Mouse (Mus musculus) lung, postnatal 14 days (tissue): ENCODE measurements around the gene Dhx57.
"Not testable (repeated sequence)": the region's sequence is repeated elsewhere in the genome, so short reads cannot be mapped to it uniquely, and the experiment has no call there.

Source experiments
- DNase-seq: peaks from one replicate; pipeline ENCODE4 v3.0.0; 2021

Gene Dhx57

DNA sequence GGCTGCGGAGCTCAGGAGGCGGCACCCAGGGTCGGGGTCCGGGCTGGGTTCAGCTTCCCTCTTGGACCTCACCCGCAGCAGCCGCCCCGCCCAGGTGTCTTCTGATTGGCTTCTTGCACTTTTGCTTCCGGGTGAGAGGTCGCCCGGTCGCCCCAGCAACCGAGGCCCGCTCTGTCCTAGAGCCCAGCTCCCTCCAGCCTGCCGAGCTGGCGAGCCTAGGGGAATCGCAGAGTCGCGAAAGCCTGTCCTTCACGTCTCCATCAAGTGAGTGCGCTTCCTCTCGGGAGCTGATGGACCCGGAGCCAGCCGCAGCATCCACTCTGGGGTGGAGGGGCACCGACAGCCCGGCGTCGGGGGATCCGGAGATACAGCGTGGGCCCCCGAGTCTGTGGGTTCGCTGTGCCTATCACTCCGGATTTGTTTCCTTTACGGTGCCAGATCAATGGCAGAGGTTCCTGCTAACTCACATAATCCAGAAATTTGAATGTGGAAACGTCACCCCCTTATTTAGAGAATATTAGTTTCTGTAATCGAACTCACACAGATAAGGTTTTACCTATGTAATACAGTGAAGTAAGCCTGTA, at the start of gene Dhx57, which contains the start of gene Morn2:
Gene Dhx57, minus strand, starts transcription at position 403 of the 584 bp plus-strand sequence.
Gene Morn2, plus strand, starts transcription at position 130 of the 584 bp plus-strand sequence.
- peak; percentile 99 for DNase-seq

DNA sequence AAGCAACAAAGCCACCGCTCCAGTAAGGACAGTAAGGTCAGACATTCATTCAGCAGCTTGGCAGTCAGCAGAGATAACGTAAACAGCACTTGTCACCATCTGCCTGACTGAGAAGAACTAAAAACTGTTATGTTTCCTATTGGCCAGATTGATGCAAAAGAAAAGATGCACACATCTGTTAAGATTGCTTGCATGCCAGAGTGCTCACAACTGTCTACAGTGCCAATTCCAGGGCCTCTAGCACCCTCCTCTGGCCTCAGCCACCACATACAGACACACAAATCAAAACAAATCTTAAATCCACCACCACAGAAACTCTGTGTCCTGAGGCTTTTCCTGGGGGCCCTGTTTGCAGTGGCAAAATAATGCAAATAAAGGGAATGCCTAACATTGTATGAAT, 42.1 kb upstream of the Dhx57 start:
- peak; percentile 7 for DNase-seq

DNA sequence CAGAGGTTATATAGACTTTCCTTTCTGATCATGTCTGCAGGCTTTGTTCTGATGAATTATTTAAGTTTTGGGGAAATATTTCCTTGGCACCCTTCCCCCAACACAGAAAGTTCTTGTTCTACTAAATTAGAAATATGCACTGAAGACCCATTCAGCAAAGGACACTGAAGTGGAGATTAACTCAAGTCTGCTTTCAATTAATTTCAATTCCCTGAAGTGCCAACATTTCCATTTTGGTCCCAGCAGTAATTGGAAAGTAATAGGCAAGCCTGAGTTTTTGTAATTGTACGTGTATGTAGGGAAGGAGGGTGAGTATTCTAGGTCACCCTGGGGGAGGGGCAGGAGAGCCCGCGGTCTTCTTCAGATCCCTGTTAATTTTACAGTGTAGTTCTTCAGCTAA, 36.2 kb upstream of the Dhx57 start:
- DNase-seq: no peak

DNA sequence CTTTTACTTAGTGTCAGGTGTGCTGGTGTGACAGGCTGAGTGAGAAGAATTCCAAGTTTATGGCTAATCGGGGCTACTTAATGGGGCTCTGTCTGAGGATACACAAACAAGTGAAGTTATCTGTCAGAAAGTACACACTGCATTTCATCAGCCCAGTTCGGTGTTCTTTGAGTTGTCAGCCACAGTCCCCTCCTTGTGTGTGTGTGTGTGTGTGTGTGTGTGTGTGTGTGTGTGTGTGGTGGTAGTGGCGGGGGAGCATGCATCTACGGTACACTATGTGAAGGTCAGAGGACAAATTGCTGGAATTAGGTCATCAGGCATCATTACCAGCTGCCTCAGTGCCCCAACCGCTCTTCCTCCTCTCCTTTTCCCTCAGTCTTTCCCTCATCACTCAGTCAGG, 35.2 kb upstream of the Dhx57 start:
- DNase-seq: no peak

DNA sequence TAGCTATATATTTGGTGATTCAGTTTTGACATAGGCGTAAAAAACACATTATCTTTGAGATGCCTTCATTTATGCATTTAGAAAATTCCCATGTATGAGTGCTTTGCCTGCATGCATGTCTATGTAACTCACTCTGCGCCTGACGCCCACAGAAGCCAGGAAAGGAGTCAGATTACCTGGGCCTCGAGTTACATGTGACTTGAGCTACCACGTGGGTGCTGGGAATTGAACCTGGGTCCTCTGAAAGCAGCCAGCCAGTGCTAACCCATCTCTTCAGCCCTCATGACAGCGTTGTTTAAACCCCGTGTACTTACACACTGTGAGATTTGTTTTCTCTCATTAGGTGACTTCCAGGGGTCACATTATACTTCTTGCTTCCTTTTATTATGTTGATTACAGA, 34.2 kb upstream of the Dhx57 start:
- no peak for DNase-seq

DNA sequence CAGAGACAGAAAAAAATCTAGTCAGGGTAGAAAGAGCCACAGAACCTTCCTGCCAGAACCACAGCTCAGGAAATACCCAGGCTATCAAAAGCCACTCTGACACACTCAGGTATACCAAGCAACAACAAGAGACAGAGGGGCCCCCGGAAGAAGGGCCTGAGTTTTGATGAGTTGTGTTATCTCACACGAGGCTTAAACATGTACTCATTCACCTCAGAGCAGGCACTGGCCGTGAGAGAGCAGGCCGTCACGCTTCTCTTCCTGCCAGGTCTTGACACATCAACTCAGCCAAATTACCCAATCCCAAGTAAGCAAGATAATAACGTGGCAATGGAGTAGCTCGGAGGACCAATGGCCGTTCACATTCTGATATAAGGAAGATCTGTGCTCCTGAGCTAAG, 33.4 kb upstream of the Dhx57 start:
- no peak for DNase-seq

DNA sequence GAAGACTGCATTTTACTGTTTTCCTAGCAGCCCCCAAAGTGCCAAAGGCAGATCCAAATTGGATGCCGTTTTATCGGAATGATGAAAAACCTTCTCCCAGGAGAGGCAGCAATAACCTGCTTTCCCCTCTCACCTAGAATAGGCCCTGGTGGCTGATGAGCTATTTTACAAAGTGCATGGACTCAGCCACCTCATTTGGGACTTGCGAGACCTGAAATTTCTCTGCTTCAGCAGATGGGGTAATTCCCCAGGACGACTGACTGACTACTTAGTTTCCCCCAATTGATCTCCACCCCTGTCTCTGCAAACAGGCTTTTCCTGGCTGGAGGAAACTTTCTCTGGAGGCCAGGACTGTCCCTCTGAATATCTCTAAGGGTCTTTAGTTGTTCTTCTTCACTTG, 32.7 kb upstream of the Dhx57 start:
- no peak for DNase-seq

DNA sequence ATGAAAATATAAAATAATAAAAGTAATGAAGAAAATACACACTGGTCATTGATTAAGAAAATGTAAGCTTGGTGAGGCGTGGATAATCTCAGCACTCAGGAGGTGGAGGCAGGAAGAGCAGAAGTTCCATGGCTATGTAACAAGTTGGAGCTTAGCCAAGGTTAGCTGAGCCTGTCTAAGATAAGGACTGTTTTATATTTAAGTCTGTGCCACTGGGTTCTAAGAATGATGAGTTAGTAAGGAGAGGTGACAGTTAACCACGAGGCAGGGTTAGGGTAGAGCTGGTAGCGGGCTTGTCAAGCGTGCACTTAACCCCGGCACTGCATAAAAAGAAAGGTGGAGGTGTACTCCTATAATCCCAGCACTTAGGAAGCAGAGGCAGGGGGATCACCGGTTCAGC, 32.0 kb upstream of the Dhx57 start:
- no peak for DNase-seq

DNA sequence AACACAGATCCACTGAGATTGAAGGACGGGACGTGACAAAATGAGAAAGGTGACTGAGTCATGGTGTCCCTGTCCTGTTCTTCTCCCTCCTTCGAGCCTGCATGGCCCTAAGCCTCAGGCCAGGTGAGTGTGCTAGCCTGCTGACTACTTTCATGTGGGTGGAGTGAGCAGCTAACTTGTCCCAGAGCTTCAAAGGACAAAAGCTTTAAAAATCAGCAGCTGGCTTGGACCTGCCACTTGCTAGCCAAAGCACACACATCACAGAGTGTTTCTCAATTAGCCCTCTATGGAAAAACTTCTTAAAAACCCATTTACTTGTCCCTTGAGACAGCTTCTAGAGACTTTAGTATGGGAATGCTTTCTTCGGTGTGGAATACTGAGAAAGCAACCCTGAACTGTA, 22.1 kb upstream of the Dhx57 start:
- no peak for DNase-seq

DNA sequence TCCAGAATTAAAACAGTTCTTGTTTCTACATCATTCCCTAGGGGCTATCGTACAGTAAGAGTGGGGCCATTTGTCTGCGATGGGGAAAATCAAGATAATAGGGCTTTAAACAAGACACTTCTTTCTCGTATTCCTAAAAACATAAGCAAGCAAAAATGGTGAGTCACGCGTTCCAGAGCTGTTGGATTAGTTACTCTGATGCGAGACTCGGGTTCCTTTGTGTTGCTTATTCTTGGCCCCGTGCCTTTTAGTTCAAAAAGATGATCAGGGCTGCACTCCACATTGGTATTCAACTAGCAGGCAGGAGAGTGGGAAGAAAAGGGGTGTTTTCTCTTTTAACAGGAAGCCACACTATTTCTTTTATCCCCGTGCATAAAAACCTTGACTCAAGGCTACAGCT, 21.5 kb upstream of the Dhx57 start:
- DNase-seq: no peak

DNA sequence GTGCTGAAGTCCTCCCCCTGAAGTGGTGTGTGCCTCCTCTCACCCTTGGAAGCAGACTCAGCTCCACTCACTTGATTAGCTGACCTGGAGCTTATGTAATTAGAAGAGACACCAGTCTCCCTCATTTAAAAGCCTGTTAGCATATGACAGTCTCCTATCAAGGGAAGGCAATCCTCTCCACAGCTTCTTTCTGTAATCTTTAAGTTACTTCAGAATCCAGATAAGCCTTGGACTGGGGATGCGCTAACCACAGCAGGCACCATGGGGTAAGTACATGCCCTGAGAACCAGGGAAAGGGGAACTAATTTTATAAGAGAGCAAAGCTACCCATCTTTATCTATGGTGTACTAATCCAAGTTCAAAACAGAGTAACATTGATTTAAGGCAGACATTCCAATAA, 17.0 kb upstream of the Dhx57 start, which contains the start of gene Arhgef33:
Gene Arhgef33, plus strand, starts transcription at position 157 of the 400 bp plus-strand sequence.
- no peak for DNase-seq

DNA sequence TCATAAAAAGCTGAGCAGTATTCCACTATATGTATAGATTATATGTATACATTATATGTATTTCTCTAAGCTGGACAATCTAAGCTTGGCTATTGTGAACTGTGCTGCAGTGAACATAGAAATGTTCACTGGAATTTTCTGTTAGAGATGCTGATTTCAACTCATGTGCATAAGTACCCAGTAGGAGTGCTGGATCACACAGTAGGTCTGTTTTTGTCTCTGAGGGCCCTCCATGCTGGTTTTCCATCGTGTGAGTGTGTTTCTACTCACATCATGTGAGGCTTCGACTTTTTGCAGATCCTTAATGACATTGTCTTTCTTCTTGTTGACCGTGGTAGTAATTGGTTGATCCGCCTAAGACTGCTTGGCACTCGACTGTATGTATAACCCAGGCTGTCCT, 8.6 kb upstream of the Dhx57 start:
- DNase-seq: no peak

DNA sequence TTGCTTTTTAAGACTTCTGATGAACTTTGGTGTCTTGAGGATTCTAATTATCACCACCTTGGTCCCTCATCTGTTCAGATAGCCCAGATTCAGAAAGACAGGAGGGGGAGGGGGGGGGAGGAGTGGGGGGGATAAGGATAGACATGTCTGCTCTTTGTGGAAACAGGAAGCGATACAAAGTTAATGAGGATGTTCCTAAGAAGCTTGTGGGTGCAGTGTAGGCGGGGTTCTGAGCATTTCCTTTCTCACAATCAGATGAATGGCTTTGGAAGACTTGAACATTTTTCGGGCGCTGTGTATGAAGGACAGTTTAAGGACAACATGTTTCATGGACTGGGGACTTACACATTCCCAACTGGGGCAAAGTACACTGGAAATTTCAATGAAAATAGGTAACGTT, 5.0 kb upstream of the Dhx57 start:
- DNase-seq: no peak

DNA sequence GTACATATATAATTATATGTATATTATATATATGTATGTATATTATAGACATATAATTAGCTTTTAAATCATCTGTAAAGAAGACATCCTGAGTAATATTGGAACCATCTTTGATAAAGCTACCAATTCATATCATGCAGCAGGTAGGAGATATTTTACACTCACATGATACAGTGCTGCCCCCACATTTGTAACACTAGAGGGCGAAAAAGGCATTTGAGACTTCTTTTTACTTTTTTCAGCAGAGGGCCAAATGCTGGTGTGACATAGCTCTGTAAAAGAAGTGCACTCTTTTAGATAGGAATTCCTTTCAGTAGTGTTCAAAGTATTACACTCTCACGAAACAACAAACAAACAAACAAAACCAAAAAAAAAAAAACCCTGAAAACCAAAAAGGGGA, 872 bp upstream of the Dhx57 start:
- DNase-seq: peak; percentile 48

DNA sequence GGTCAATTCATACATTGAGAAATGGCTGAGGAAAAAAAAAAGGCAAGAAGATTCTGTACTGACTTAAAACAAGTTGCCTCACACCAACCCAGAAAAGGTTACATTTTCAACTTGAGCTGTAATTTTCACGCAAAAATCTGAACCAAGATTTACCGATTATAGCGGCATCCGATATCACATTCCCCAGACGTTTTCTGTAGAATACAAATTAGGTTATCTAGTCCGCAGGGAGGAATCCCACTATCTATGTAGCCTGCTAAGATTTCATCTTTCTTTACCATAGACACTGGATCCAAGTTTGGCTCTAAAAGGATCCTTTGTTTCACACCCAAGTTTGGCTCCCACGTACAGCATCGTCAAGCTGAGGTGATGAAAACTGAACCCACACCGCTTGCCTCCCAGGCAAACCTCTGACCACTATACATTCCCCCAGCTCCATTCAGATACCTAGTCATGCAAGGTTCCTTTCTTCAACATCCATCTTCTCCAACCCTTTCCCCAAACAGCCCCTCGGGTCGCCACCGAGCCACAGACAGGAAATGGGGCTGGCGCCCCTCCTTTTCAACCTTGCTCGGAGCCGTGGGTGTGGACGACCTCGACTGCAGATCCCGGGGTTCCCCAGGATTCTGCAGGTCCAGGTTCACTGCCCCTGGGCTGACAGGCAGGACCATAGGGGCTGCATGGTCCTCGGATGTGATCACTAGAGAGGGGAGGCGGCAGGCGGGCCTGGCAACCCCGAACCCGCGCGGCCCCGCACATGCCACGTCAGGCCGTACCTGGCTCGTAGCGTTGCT, 799 bp downstream of the Dhx57 start:
- no peak for DNase-seq

DNA sequence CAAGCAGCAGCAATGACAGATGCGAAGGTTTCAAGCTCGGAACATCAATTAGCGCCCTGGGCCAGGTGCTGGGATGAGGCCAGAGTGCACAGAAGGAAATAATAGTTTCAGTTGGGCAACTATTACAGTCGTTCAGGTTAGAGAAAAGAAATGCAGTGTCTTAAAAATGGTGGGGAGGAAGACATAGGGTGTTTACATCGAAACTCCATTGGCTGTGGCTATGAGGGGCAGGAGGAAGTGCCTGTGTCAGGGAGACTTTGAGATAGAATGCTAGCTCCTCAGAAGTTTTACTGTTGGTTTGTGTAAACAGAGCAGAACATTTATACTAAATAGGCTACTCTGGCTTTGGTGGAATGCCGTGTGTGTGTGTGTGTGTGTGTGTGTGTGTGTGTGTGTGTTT, 2.3 kb downstream of the Dhx57 start:
- DNase-seq: no peak

DNA sequence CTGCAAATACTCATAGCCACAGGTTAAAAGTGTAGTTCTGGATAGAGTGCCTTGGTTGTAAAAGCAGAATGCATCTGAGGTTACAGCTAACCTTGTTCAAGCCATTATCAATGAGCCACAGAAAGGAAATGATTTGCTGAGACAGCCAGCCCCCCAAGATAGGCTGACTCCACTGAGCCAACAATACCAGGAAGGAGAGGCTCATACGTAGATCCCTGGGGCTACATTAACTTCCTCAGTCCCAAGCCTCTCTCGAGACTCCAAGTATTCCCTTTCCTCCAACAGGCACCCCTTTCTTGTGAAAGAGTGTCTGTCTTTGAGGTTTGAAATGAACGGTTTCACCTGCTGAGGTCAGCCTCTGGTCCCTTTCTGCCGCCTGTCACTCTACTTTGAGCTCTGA, 5.8 kb downstream of the Dhx57 start:
- no peak for DNase-seq

DNA sequence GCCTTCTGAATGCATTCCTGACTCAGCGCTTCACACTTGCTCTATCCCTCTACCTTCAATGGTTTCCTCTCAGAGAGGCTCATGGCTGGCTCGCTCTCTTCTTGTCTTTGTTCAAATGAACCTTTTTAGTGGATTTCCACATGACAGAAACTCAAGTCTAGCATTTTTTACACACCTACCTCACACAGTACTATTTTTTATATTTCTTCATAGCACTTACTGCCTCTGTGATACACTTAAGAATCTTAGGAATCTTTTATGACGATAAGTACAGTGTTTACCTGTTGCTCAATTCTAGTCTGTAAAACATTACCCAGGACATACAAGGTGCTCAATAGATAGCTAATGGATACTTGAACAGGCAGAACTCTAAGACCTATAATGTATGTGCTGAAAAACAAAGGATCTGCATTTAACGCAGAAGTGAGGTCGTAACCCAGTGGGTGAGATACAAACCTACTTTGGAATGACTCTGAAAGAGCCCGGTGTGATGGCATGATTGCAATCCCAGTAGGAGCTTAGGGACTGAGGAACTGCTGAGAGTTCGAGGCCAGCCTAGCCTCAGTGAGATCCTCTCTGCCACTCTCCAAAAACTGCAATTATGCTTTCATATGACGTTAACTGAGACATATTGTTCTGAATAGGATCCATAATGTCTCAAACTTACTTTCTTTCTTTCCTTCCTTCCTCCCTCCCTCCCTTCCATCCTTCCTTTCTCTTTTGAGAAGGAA, 10.8 kb downstream of the Dhx57 start:
- DNase-seq: no peak

DNA sequence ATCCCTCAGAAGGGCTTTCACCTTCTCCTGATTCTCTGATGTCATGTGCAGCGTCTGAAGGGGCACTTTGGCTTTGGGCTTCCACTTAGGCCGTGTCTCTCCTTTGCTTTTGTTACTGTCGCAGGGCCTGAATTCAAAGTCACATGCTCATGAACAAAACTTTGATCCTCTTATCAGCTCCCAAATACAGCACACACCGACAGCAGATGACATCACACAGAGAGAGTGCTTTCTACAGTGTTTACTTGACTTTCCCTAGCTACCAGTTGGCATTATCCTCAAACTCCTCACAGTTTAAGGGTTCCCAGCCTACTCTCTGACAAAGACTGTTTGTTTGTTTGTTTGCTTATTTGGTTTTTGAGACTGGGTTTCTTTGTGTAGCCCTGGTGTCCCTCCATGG, 12.0 kb downstream of the Dhx57 start:
- DNase-seq: no peak

DNA sequence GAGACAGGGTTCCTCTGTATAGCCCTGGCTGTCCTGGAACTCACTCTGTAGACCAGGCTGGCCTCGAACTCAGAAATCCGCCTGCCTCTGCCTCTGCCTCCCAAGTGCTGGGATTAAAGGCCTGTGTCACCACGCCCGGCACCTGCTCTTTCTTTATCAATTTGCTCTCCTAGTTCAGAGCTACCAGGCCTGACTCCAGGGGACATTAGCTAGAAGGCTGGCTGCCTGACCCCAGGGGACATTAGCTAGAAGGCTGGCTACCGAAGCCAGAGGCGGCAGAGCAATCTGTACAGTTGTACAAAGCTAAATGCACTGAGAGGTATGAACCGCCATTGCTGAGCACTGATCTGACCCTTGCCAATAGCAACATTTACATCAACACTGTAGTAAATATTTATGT, 19.7 kb downstream of the Dhx57 start:
- not testable (repeated sequence) for DNase-seq

DNA sequence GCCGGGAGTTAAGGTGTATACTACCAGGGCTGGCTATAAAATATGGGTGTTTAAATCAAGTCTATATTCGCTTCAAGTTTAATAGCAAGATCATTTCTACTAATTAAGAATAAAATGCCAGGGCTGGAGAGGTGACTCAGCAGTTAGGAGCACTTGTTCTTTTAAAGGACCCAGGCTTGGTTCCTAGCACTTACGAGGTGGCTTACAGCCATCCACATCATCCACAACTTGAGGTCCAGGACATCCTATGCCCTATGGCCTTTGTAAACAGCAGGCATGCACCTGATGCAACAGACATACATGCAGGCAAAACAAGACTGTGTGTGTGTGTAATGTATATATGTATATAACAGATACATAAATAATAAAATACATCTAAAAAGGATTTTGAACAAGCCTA, 22.1 kb downstream of the Dhx57 start:
- no peak for DNase-seq

DNA sequence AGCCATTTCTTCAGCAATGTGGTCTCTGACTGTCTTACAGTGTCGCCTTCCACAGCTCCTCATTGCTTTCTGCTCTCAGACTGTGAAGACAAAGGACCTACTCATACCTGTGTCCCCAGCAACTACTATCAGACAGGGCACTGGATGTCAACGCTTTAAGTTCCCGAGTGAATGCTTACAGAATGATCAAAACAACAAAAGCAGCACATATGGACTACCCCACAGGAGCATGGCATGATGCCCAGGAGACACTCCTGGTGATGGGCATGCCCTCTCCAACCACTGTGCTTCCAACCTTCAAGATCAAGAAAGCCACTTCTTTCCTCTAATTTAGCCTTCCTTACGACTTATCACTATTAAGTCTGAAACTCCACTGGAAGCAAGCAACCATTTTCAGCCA, 23.2 kb downstream of the Dhx57 start:
- DNase-seq: no peak

DNA sequence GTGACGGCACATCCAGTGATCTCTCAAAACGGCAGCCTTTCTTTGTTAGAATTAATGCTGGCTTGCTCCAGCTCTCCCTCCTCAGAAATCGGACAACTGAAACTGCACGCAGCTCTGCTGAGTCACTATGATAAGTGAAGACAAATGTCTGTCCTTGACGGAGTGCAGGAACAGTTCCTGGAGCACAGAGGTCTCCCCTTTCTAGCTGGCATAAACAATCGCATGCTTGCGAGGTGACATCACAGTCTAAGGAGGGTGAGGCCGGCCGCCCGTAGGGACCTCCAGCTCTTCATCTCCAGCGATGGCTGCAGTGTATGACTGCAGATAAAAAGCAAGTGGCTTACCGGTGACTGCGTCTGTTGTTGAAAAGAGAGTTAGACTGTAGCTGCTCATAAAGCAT, 35.1 kb downstream of the Dhx57 start:
- peak; percentile 73 for DNase-seq

DNA sequence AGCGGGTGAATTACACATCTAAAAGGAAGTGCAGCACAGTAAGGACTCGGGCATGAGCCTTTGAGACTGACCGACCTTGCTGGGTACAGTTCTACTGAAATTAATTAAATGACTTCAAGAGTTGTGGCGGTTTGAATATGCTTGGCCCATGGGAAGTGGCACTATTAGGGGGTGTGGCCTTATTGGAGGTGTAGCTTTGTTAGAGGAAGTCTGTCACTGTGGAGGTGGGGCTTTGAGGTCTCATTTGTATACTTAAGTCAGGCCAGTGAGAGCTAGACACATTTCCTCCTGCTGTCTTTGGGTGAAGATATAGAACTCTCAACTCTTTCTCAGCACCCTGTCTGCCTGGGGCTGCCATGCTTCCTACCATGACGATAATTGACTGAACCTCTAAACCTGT, 35.9 kb downstream of the Dhx57 start:
- no peak for DNase-seq
